Mouse (Mus musculus): Measurements from ENCODE around the gene Trim17. TPM values are rescaled to one million over a fixed set of nuclear protein-coding genes. Genes with fewer than 3 reads are reported as not detected.

Gene Trim17
- polyA plus RNA-seq, 1 experiment = 0.47 TPM

DNA sequence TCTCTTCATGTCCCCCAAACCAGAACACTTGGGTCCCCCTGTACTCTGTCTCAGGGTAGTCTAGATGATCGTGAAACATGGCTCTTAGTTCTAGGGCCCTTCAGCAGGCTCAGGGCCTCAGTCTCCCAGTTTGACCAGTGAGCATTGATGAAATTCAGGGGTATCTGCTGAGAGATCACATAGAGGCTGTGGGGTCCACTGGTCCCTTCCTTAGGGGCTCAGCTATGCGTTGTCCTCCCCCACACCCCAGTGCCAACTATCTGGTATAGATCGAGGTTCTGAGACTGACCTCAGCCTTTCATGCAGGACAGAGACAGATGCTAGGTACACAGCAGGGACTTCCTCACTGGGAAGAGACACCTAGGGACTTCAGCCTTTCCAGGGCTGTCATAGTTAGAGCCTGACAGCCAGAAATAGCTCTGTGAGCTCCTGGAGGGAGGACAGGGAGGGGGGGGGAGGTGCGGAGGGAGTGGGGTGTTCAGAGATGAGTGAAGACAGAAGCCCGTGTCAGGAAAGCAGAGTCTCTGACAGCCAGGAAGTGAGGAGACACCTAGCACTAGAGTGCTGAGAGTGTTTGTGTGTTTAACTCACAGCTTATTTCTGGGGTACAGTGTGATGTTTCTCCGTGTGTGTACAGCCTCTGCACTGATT, 29.3 kb downstream of the Trim17 start:
- no peak for DNase-seq
- peaks cover 54% of the 10 kb centered on the region for H3K4me1 ChIP-seq (replicated peaks; ENCODE audit: control insufficient read depth, insufficient read depth, low read length)
- no peak overlapping the region for H3K4me3 ChIP-seq (ENCODE audit: control insufficient read depth, insufficient read depth, low read length)
- H3K27me3 ChIP-seq (ENCODE audit: control insufficient read depth, insufficient read depth, low read length) = no peaks in the 10 kb centered on the region
- WGBS = 44% methylated on average over 6 of the region's 6 CpGs
- peak overlapping the region; percentile 81 for H3K27ac ChIP-seq (ENCODE audit: control insufficient read depth, insufficient read depth, low read length)
- H3K36me3 ChIP-seq (ENCODE audit: control insufficient read depth, insufficient read depth, low read length) = peaks cover 37% of the 10 kb centered on the region
- no peak for TF ChIP-seq POLR2A (IDR thresholded peaks at IDR 0.05; ENCODE audit: control insufficient read depth, extremely low read depth, insufficient read depth, low read length, poor library complexity)
- TF ChIP-seq CTCF (IDR thresholded peaks at IDR 0.05; ENCODE audit: borderline replicate concordance, control insufficient read depth, extremely low read depth, insufficient read depth, low read length, poor library complexity) = no peak

DNA sequence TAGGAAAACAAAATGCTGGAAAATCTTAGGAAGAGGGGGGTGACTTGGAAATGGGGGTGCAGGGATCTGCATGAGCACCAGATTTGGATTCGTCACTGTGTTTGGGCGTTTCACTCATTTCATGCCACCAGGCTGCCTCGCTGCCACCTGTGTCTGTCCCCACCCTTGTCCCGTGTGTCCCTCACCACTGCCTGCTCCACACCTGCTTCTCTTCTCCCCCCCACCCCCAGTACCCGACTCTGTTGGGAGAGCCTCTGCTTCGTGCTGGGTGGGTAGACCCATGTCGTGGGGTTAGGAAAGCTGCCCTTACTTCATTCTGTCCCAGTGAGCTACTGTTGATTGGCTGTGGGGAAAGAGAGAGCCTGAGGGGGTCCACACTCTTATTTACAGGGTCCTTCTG, 30.2 kb downstream of the Trim17 start:
- Histone ChIP-seq H3K27ac (ENCODE audit: control insufficient read depth, insufficient read depth, low read length) (peak overlapping the region; percentile 9; the same call in 1 of the 2 replicates), H3K4me3 (ENCODE audit: control insufficient read depth, insufficient read depth, low read length) (no peak overlapping the region), H3K27me3 (ENCODE audit: control insufficient read depth, insufficient read depth, low read length) (no peaks in the 10 kb centered on the region), H3K36me3 (ENCODE audit: control insufficient read depth, insufficient read depth, low read length) (peaks cover 44% of the 10 kb centered on the region), H3K4me1 (replicated peaks; ENCODE audit: control insufficient read depth, insufficient read depth, low read length) (peaks cover 50% of the 10 kb centered on the region)
- 41% methylated on average over 7 of the region's 7 CpGs for WGBS
- peak; percentile 36 for DNase-seq
- TF ChIP-seq POLR2A (IDR thresholded peaks at IDR 0.05; ENCODE audit: control insufficient read depth, extremely low read depth, insufficient read depth, low read length, poor library complexity) = no peak
- no peak for TF ChIP-seq CTCF (IDR thresholded peaks at IDR 0.05; ENCODE audit: borderline replicate concordance, control insufficient read depth, extremely low read depth, insufficient read depth, low read length, poor library complexity)

DNA sequence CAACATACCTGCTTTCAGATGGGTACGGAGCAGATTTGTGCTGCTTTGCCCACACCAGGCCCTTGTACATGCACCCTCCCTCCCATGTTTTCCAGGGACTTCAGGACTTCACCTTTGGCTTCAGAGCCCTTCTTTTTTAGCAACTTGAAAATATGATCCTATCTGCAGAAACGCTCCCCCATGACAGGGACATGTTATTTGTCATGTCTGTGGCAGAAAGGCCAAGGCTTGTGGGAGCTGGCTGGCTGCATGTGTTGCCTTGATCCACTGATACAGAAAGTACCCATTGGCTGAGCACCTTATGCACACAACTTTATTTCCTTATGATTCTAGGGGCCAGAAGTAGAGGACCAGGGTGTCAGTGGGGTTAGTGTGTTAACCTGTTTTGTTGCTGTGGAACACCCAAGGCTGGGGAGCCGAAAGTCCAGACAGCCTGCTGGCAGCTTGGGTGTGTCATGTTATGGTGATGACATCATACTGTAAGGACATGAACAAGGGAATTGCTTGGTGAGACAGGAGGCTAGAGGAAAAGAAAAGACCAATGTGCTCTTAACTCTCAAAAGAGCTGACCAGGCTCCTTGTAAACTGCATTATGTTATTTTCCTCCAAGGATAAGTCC, 30.9 kb downstream of the Trim17 start:
- no peak overlapping the region for H3K27ac ChIP-seq (ENCODE audit: control insufficient read depth, insufficient read depth, low read length)
- H3K4me1 ChIP-seq (replicated peaks; ENCODE audit: control insufficient read depth, insufficient read depth, low read length) = peaks cover 43% of the 10 kb centered on the region
- peaks cover 52% of the 10 kb centered on the region for H3K36me3 ChIP-seq (ENCODE audit: control insufficient read depth, insufficient read depth, low read length)
- no peak for DNase-seq
- no peak overlapping the region for H3K4me3 ChIP-seq (ENCODE audit: control insufficient read depth, insufficient read depth, low read length)
- TF ChIP-seq CTCF (IDR thresholded peaks at IDR 0.05; ENCODE audit: borderline replicate concordance, control insufficient read depth, extremely low read depth, insufficient read depth, low read length, poor library complexity) (no peak), POLR2A (IDR thresholded peaks at IDR 0.05; ENCODE audit: control insufficient read depth, extremely low read depth, insufficient read depth, low read length, poor library complexity) (no peak)
- WGBS = 96% methylated on average over 3 of the region's 3 CpGs
- H3K27me3 ChIP-seq (ENCODE audit: control insufficient read depth, insufficient read depth, low read length) = no peaks in the 10 kb centered on the region

DNA sequence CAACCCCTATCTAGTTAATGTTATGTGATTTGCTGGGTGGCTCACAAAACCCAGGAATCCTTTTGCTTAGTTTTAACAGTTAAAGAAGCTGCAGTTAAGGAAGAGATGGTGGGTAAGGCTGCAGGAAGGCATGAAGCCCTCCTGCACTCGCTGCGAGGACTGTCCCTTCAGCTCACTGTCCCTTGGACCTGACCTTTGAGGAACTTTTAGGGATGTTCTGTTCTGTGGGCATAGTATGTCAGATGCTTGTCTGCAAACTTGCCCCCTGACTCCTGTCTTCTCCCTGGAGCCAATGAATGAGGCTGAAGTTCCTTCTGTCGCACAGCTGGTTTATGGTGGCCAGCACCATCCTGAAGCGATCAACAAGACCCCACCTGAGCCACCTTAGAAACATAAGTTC, 34.7 kb downstream of the Trim17 start:
- no peak overlapping the region for H3K4me3 ChIP-seq (ENCODE audit: control insufficient read depth, insufficient read depth, low read length)
- H3K36me3 ChIP-seq (ENCODE audit: control insufficient read depth, insufficient read depth, low read length) = peaks cover 57% of the 10 kb centered on the region
- H3K27me3 ChIP-seq (ENCODE audit: control insufficient read depth, insufficient read depth, low read length) = no peaks in the 10 kb centered on the region
- TF ChIP-seq POLR2A (IDR thresholded peaks at IDR 0.05; ENCODE audit: control insufficient read depth, extremely low read depth, insufficient read depth, low read length, poor library complexity) = no peak
- no peak for TF ChIP-seq CTCF (IDR thresholded peaks at IDR 0.05; ENCODE audit: borderline replicate concordance, control insufficient read depth, extremely low read depth, insufficient read depth, low read length, poor library complexity)
- DNase-seq = no peak
- H3K4me1 ChIP-seq (replicated peaks; ENCODE audit: control insufficient read depth, insufficient read depth, low read length) = peaks cover 14% of the 10 kb centered on the region
- H3K27ac ChIP-seq (ENCODE audit: control insufficient read depth, insufficient read depth, low read length) = no peak overlapping the region
- 96% methylated on average over 4 of the region's 4 CpGs for WGBS

DNA sequence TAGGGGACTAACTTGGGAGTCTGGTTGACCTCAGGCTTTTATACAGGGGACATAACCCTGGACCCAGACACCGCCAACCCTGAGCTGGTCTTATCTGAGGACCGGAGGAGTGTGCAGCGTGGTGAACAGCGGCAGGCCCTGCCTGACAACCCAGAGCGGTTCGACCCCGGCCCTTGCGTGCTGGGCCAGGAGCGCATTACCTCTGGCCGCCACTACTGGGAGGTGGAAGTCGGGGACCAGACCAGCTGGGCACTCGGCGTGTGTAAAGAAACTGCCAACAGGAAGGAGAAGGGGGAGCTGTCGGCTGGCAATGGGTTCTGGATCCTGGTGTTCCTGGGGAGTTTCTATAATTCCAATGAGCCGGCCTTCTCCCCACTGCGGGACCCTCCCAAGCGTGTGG, 35.7 kb downstream of the Trim17 start:
- Histone ChIP-seq H3K27me3 (ENCODE audit: control insufficient read depth, insufficient read depth, low read length) (no peaks in the 10 kb centered on the region), H3K4me1 (replicated peaks; ENCODE audit: control insufficient read depth, insufficient read depth, low read length) (peaks cover 14% of the 10 kb centered on the region), H3K4me3 (ENCODE audit: control insufficient read depth, insufficient read depth, low read length) (no peak overlapping the region), H3K36me3 (ENCODE audit: control insufficient read depth, insufficient read depth, low read length) (peaks cover 53% of the 10 kb centered on the region), H3K27ac (ENCODE audit: control insufficient read depth, insufficient read depth, low read length) (no peak overlapping the region)
- 96% methylated on average over 17 of the region's 17 CpGs for WGBS
- TF ChIP-seq POLR2A (IDR thresholded peaks at IDR 0.05; ENCODE audit: control insufficient read depth, extremely low read depth, insufficient read depth, low read length, poor library complexity) (no peak), CTCF (IDR thresholded peaks at IDR 0.05; ENCODE audit: borderline replicate concordance, control insufficient read depth, extremely low read depth, insufficient read depth, low read length, poor library complexity) (no peak)
- DNase-seq = no peak

DNA sequence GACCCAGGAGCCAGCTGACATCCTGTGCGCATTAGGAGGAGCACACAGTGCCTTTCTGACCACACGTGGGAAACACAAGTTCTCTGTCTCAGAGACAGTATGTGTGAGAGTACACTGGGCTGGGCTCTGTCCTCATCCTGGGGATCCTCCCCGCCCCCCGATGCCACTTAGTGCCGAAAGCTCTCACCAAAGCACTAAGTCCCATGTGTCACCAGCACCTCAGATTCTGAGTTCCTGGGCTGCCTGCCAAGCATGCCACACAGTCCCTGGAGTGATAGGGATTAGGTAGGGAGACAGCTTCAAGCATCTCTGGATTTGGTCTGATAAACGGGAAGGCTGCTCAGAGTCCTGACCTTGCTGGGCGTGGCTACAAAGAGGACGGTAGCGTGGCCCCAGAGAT, 36.3 kb downstream of the Trim17 start:
- TF ChIP-seq POLR2A (IDR thresholded peaks at IDR 0.05; ENCODE audit: control insufficient read depth, extremely low read depth, insufficient read depth, low read length, poor library complexity) (no peak), CTCF (IDR thresholded peaks at IDR 0.05; ENCODE audit: borderline replicate concordance, control insufficient read depth, extremely low read depth, insufficient read depth, low read length, poor library complexity) (no peak)
- Histone ChIP-seq H3K27ac (ENCODE audit: control insufficient read depth, insufficient read depth, low read length) (no peak overlapping the region), H3K4me3 (ENCODE audit: control insufficient read depth, insufficient read depth, low read length) (no peak overlapping the region), H3K4me1 (replicated peaks; ENCODE audit: control insufficient read depth, insufficient read depth, low read length) (peaks cover 20% of the 10 kb centered on the region), H3K36me3 (ENCODE audit: control insufficient read depth, insufficient read depth, low read length) (peaks cover 47% of the 10 kb centered on the region), H3K27me3 (ENCODE audit: control insufficient read depth, insufficient read depth, low read length) (no peaks in the 10 kb centered on the region)
- DNase-seq = no peak
- WGBS = 96% methylated on average over 9 of the region's 9 CpGs

All from thymus, adult 2 months (tissue).